Mouse (Mus musculus): Measurements from ENCODE around the gene Bola2. TPM values are rescaled to one million over a fixed set of nuclear protein-coding genes. Genes with fewer than 3 reads are reported as not detected.
"Not testable (repeated sequence)": the region's sequence is repeated elsewhere in the genome, so short reads cannot be mapped to it uniquely, and the experiment has no call there.

The Bola2 gene
- 70.6 and 75.0 TPM in 2 replicates for polyA plus RNA-seq (2012; rRNA removed)

DNA sequence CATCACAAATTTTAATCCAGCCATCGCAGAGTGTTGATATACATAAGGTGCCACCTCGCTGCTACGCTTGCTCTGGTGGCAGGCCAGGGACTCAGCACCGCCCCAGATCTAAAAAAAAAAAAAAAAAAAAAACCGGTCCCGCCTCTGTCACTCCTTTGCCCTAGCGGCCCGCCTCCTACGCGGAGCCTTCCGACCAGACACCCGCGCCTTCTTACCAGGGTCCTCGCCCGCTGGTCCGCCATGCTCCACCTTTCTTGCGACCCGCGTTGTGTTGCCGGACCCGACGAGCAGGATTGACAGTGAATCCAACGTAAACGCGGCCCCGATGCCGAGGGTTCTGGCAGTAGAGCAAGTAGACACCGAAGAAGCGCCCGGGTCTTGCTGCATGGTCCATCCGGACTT is at the start of gene Bola2:
Gene Bola2, plus strand, starts transcription at position 192 of the 402 bp plus-strand sequence.
- DNase-seq (ENCODE audit: low read depth): no peak

DNA sequence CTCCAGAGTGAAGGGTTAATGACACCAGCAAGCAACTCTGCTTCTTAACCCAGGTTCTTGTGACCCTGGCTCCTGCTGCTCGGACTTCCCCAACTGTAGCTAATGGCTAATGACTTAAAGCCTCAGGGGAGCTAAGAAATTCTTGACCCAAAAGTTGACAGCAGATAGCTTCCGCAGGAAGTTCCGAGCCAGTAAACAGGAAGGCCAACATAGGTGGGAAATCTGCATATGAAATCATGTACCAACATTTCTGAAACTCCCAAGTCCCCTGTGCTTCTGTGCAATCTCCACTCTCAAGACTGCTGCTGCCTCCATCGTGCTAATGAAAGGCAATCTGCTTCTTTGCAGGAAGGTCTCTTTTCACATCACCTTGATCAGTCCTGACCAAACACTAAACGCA is 49.5 kb upstream of the Bola2 start:
- DNase-seq (ENCODE audit: low read depth): no peak

DNA sequence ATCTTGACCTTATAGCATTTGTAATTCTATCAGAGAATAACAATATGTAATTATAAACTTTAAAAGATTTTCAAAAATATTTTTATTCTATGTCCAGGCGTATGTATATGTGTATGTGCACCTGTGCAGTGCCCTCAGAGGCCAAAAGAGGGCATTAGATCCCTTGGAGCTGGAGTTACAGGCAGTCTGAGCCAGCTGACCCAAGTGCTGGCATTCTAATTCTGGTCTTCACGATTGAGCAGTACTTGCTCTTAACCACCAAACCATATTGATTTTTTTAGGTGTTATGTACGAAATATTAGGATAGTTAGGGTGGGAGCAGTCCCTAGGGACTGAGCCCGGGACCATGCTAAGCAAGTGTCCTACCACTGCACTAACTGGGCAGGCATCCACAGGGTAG is 46.7 kb upstream of the Bola2 start:
- no peak for DNase-seq (ENCODE audit: low read depth)

DNA sequence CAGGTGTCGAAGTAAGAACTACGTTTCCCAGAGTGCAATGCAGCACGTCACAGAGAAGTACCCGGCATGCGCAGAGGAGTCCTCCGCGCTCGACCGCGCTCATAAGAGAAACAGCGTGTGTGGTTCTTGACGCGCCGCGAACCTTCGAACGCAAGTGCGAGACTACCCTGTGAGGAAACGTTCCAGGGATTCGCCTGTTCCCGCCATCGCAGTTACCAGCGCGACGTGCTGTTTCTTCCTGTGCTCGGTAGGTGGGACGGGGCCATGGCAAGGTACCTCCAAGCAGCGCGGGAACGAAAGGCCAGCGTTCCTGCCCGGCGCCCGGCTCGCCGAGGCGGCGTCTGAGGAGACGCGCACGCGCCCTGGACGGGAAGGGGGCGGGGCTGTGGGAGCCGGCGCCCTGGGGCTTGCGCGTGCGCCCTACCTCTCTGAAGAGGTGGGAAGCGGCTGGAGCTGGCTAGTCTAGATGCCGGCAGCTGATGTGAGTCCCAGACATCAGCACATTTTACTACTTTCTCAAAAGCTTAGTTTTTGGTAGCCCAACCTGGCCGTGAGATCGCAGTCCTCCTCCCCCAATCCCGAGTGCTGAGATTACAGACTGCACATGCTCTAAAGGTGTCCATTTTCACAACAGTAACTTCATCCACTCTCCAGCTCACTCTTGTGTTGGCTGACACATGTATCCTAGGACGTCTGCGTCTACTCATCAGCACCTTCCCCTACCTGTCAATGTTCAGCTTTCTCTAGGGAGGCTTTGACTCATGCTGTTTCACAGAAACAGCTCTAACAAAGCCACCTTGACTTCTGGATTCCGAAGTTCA is 45.8 kb upstream of the Bola2 start, which contains the start of gene Sgf29:
Gene Sgf29, plus strand, starts transcription at position 79 of the 821 bp plus-strand sequence.
- DNase-seq (ENCODE audit: low read depth): no peak

DNA sequence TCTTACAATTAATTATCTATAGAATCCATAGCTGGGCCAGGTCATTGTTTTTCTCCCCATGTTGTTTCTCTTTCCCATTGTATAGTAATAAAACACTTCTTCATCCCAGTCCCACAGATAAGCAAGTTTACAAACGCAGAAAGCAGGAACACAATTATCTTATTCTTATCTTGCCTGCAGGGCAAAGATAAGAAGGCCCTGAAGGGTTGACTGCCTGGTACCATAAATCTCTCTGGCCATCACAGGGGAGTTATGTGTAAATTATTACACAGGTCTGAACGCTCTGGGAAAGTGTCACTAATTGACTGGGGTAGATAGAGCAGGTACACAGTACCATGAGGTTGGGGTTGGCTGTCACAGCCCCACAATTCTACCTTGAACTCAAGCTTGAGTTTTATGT is 44.3 kb upstream of the Bola2 start:
- no peak for DNase-seq (ENCODE audit: low read depth)

DNA sequence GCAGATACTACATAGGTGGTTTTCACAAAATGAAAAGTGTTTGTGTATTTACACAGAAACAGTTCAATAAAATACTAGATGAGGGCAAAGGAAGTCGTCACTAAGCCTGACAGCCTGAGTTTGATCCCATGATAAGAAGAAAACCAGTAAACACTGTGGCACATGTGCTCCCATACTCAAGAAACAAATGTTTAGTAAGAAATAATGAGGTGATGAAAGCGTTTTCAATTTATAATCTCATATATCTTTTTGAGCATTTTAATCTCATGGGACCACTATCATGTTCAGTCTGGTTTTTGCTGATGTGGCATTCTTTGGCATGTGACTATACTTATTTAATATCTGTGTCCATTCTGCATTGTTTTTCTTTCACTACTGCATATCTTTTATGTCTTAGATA is 41.2 kb upstream of the Bola2 start:
- DNase-seq (ENCODE audit: low read depth): no peak

DNA sequence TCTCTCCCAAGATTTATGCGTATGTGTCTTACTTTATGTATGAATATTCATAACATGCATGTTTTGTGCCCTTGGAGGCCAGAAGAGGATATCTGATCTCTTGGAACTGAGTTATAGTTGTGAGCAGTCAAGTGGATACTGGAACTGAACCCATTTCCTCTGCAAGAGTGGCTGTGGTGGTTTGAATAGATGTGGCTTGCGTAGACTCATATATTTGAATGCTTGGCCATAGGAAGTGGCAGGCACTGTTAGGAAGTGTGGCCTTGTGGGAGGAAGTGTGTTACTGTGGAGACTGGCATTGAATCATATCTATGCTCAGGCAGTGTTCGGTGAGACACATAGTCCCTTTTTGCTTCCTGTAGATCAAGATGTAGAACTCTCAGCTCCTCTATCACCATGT is 39.5 kb upstream of the Bola2 start:
- DNase-seq (ENCODE audit: low read depth): no peak

DNA sequence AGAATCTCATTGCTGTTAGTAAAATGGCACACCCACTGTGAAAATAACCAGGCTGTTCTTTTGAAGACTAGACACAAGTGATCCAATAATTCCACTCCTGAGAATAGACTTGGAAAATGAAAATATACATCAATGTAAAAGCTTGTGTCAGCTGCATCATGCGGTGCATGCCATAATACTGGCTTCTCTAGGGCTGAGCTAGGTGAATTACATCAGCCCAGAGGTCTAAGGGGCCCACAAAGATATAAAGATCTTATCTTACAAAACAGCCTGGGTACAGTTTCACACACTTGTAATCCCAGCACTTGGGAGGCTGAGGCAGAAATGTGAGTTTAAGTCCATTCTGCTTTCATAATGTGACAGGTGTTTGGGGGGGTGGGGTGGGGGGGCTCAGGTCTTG is 37.7 kb upstream of the Bola2 start:
- no peak for DNase-seq (ENCODE audit: low read depth)

DNA sequence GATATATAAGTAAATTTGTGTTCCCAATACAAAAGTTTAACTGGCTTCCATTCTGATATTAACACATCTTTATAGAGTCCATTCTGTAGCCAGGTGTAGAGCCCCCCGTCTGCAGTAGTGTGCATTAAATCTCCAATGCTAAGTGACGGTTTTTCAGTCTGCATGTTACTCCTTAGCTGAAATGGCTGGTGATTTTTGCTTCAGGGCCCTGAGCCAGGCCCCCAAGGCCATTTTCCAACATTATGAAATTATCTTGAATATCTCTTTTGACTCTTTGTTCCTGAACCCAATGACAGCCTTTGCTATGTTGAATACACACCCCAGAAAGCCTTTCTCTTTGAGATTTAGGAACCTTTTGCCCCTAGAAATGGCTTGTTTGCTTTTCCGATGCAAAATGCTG is 35.4 kb upstream of the Bola2 start:
- DNase-seq (ENCODE audit: low read depth): no peak

DNA sequence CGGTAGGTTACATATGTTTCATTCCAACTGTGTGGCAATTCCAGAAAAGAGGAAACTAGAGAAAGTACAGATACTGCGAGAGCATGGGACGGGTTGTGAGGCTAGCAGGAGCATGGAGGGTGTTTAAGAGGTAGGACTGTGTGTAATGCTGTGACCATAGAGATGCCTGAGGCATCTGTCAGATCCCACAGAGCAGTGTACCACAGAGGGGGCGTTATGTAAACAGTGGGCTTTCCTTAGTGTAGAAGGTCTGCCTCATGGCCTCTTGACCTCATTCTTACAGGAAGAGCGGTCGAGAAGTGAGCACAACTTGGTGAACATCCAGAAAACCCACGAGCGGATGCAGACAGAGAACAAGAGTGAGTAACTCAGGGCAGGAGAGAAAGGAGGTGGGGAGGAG is 31.6 kb upstream of the Bola2 start:
- DNase-seq (ENCODE audit: low read depth): no peak

DNA sequence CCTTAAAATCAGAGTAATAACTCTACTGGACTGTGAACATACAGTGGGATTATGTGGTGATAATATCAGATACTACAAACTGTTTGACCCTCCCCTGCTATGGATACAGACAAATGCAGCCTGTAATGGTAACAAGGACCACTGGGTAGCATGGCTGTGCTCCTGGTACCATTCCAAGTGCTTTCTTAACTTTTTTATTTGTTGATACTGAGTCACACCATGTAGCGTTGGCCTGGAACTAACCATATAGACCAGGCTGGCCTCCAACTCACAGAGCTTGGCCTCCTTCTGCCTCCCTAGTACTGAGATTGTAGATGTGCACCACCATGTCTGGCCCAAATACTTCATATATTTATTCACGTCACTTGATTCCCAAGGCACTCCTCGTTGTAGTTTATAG is 29.9 kb upstream of the Bola2 start:
- no peak for DNase-seq (ENCODE audit: low read depth)

DNA sequence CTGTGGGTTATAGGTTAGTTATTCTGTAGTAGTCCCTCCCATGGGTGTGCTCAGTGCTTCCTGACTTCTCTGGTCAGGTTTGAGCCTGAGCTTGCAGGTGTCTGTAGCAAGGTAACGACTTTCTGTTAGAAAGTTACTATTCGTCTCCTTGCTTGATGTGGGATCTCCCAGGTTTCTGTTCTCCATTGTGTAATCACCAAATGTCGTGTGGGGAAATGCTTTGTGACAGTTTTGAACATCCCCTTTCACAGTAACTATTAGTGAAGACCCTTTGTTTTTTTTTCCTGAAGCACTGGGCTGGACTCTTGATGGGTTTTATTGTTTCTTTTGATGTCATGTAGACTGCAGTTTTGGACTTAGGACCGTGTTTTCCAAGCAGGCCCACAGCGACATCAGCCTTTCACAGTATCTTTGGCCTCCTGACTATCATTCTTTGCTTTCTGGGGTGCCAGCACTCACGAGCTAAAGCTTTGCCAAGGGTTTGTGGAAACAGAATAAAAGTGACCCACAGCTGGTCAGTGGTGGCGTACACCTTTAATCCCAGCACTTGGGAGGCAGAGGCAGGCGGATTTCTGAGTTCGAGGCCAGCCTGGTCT is 27.6 kb upstream of the Bola2 start:
- DNase-seq (ENCODE audit: low read depth): no peak

DNA sequence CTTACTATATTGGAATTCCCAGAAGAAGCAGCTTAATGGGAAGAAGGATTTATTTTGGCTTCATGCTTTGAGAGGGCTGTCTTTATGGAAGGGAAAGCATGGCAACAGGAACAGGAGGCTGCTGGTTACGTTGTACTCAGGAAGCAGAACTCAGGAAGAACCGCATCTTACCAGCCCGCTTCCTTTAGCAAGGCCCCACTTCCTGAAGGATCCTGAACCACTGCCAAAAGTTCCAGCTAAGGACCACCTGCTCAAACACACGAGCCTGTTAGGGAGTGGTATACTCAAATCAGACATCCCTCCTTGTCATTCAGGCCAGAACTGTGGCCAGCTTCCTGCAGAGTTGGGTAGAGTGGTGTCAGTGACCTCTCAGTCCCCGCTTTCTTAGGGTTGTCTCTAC is 26.7 kb upstream of the Bola2 start:
- no peak for DNase-seq (ENCODE audit: low read depth)

DNA sequence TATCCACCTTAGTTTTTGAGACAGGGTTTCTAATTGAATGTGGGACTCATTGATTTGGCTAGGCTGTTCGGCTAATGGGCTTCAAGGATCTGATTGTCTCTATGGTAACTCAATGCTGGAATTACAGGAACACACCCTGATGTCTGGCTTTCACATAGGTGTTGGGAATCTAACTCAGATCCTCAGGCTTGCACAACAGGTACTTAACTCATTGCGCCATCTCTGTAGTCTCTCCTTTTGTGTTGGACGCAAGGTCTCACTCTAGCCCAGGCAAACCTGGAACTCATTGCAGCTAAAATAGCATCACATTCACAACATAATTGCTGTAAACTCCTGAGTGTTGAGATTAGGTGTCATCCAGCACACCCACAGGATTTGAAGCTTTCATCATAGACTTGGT is 25.0 kb upstream of the Bola2 start:
- peak; percentile 44 for DNase-seq (ENCODE audit: low read depth)

DNA sequence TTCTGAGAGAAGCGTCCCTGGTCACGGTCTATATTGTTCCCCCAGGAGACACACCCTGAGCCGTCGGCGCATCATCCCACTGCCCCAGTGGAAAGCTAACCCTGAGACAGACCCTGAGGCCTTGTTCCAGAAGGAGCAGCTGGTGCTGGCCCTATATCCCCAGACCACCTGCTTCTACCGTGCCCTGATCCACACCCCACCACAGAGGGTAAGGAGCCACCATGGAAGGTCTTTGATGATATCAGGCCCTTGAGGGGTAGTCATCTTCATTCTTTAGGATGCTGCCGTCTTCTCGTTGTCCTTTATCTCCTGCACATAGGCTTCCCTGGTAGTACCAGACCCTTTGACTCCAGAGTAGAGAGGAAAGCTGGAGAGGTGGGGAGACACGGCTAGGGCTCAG is 23.1 kb upstream of the Bola2 start:
- no peak for DNase-seq (ENCODE audit: low read depth)

DNA sequence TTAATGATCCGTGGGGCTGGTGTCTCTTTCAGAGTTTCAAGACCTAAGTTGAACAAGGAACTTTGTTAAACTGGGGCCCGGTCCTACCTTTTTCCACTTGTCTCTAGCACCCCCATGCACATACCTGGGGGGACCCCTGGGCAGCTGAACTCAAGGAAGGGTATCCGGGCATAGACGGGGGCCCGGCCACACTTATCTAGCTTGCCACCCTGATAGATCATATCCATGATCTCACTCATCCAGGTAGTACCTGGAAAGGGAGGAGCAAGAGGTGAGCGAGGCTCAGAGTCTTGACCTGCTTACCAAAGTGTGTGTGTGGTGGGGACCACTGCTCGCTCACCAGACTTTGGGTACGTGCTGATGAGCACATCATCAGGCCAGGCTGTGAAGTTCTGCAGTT is 20.1 kb upstream of the Bola2 start:
- no peak for DNase-seq (ENCODE audit: low read depth)

DNA sequence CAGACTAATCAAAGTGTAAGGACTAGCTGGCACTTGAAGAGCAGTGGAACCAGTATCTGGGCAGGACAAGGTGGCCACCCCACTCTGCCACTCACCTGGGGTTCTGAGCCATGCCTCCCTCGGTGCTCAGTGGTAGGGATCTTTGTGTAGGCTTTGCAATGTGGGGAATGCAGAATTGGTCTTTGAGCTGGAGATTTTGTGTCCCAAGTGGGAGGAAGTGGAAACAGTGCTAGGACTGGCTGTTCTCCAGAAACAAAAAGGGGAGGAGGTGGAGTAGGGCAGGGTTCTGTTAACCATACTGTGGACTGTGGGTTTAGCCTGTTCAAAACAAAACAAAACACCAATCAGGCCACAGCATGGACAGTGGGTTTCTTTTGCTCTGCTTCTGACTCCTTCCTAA is 19.0 kb upstream of the Bola2 start, which contains the start of gene Sult1a1:
Gene Sult1a1, minus strand, starts transcription at position 226 of the 400 bp plus-strand sequence.
- no peak for DNase-seq (ENCODE audit: low read depth)

DNA sequence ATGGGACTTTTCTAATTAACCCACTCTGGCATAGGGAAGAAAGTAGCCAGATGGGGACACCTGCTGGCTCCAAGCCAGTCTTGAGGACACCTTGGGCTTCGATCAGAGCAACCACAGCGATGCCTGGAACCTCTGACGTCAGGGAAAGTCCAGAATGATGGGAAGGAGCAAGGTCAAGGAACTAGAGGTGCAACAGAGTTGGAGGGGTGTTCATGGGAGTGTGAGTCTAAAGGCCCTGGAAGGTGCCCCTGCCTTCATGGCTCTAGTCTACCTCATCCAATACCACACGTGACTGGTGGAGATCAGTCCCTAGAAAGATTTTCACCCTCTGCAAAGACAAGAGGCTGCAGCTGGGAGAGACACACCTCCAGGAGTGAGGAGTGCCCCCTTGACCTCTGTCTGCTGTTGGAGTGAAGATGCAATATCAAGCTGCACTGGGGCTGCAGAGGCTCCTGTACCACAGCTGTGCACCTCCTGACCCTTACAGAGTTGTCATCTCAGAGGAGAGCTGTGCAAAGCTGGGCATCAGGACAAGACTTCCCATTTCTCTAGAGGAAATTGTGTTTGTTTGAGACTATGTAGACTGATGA is 18.5 kb upstream of the Bola2 start:
- no peak for DNase-seq (ENCODE audit: low read depth)

DNA sequence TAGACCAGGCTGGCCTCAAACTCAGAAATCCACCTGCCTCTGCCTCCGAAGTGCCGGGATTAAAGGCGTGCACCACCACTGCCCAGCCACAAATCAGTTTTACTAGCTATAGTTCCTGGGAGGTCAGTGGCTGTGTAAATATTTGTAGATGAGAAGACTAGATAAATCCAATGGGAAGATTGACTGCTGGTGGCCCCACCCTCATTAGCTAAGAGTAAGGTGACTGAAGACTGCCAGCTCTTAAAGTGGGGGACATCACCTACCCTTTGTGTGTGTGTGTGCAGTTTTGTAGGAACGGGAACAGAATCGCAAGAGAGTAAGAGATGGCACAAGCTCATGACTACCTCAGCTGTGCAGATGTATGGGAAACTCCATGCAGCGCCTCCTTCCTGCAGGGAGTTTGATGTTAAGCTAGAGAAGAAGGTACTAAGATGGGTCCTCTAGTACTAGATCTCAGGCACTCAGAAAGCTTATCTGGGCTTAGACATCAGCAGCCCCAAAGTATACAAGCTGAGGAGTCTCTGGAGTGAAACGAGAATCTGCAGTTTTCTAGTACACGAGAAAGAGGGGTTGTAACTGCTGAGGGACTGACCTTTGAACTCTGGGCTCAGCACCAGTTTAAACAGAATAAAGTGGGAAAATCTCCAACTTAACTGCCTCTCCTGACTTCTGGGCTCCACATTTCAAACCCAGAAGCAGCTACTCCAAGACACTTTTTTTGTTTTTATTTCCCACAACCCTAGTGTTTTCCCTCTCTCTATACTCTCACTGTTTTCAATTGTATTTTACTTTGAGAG is 16.5 kb upstream of the Bola2 start:
- no peak for DNase-seq (ENCODE audit: low read depth)

DNA sequence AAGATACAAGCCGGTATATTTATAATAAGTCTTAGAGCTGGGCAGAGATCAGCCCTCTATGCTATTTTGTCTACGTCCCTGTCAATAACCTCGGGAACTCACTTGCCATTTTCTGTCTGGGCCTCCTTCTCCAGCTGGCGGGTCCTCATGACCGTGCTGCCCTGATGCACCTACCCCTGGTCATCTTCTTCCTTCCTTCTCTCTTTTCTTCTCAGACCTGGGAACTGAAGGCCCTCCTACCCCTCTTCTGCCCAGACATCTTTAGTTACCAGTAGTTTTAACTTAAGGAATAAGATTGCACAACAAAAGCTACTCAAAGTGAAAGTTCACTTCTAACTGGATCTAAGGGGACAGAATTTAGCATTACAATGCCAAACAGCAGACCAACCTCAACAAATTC is 15.5 kb upstream of the Bola2 start:
- DNase-seq (ENCODE audit: low read depth): no peak

DNA sequence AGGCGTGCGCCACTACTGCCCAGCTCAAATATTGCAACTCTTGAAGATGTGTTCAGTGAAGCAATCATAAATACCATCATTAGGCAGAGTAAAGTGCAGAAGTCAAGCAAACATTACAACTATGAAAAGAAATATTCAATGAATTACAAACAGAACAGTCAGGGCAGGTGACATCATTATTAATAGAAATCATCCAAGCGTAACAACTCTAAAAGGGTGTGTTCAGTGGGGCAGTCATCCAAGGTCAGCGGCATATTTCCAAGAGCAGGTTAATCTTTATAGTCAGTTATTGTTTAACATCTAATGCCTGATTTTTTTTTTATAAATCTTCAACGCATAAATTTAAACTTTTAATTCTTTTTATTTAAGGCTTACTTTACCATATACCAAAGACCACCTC is 14.0 kb upstream of the Bola2 start:
- no peak for DNase-seq (ENCODE audit: low read depth)

DNA sequence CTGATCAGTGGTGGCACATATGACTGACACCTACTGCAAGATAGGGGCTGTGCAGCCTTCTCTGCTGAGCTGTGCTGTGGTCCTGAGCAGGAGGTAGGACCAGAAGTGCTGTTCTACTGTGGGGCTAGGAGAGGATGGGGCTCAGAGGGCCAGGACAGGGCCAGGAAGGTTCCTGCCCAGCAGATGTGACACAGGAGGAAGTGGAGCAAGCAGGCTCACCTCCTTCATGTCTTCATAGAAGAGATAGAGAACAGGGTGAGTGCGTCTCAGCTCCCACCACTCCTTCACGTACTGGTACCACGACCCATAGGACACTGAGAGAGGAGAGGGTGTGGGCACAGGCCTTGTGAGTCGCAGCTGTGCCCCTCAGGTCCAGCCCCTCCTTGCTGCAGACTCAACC is 7.0 kb upstream of the Bola2 start:
- not testable (repeated sequence) for DNase-seq (ENCODE audit: low read depth)
